7 mouse cellular contexts compared by ENCODE assay signal in the genomic region with DNA sequence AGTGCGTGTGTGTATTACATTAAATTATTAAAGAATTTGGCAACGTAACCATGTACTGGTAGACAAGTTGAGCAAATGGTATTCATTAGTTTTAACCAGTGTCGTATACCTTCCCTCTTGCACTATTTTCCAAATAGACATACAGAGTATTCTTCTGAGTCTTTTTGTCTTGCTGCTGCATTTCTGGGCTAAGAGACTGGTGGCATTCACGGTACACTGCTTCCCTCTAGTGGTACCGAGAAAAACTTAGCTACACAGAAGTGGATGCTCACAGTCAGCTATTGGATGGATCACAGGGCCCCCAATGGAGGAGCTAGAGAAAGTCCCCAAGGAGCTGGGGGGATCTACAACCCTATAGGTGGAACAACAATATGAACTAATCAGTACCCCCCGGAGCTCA.
A peak's percentile ranks its signal among the peaks of the same experiment; 100 is the strongest.
DNase-seq lines count a peak whose midpoint lies in the region; ATAC-seq lines count a peak whose summit lies in the region.
"Not testable (repeated sequence)": the region's sequence is repeated elsewhere in the genome, so short reads cannot be mapped to it uniquely, and the experiment has no call there.

No protein-coding gene starts in this region.

- not testable (repeated sequence) for H3K27me3 ChIP-seq in hindbrain, embryonic 16.5 days (replicated peaks; ENCODE audit: control insufficient read depth, insufficient read depth, low read length)

- H3K4me1 ChIP-seq in hindbrain, embryonic 16.5 days (ENCODE audit: control insufficient read depth, insufficient read depth, low read depth, low read length): not testable (repeated sequence)

- not testable (repeated sequence) for H3K9me3 ChIP-seq in hindbrain, embryonic 16.5 days (ENCODE audit: control insufficient read depth, low read length)

- H3K4me3 ChIP-seq in hindbrain, embryonic 16.5 days (ENCODE audit: low read length): not testable (repeated sequence)

- ATAC-seq in hindbrain, embryonic 16.5 days: peak; percentile 88

- DNase-seq in adrenal gland, adult 2 months: peak; percentile 30
- DNase-seq in embryo, embryonic 10 days (ENCODE audit: low spot score): peak; percentile 77
- DNase-seq in frontal cortex, postnatal 10 days (ENCODE audit: low spot score in 2 of 2): peak; percentile 6 to 35
- peak; percentile 32 for DNase-seq in layer of hippocampus, adult 9-11 months
- peak; percentile 49 for DNase-seq in lung, postnatal 10 days
- peak; percentile 18 for DNase-seq in retina, adult 2 months (ENCODE audit: low read depth, low spot score)

- H3K27ac ChIP-seq in hindbrain, embryonic 16.5 days (ENCODE audit: low read depth, low read length): not testable (repeated sequence)

- H3K4me2 ChIP-seq in hindbrain, embryonic 16.5 days (ENCODE audit: low read length): not testable (repeated sequence)

- not testable (repeated sequence) for H3K36me3 ChIP-seq in hindbrain, embryonic 16.5 days (ENCODE audit: control insufficient read depth, insufficient read depth, low read length)

- 32% methylated on average over 6 of the region's 6 CpGs for WGBS in hindbrain, embryonic 16.5 days

- not testable (repeated sequence) for H3K9ac ChIP-seq in hindbrain, embryonic 16.5 days (ENCODE audit: low read depth, low read length)

Comparison
In these comparisons a context has a peak if more than half of its experiments do, and no peak if none do; other contexts are left out.
1. DNase-seq: peak in every context shown above with its lines; median percentile 77 in embryo, embryonic 10 days; 49 in lung, postnatal 10 days; 32 in layer of hippocampus, adult 9-11 months; 30 in adrenal gland, adult 2 months; 20 in frontal cortex, postnatal 10 days; 18 in retina, adult 2 months.